Mouse (Mus musculus): ENCODE results near the gene Mmaa.

DNA sequence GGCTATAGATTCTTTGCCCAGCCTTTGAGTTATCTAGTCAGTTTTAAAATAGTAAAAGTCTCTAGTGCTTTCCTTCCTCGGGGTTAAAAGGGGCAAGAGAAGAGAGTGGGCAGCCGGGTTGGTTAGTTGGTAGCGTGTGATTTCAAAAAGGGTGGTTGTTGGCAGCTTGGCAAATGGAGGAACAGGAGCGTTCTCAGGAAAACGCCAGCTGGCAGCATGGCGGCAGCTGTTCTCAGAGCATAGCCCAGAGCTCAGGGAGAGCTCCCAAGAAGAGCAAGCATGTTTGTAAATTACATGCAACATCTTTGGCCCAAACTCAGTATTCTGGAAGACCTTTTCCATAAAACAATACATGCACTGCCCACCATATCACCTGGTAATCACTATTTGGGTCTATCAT is 41.0 kb downstream of the Mmaa start:
- no peak for TF ChIP-seq CHD2 (IDR thresholded peaks at IDR 0.05; ENCODE audit: low read depth, low read length)
- no peak for TF ChIP-seq MAFK (IDR thresholded peaks at IDR 0.05; ENCODE audit: insufficient read depth, low read depth, low read length)
- no peak for TF ChIP-seq ZNF384 (IDR thresholded peaks at IDR 0.05; ENCODE audit: low read depth, low read length)
- TF ChIP-seq ZC3H11A (IDR thresholded peaks at IDR 0.05; ENCODE audit: borderline replicate concordance, low read depth, low read length), result no peak
- TF ChIP-seq HCFC1 (IDR thresholded peaks at IDR 0.05; ENCODE audit: borderline replicate concordance, insufficient read depth, low read length), result no peak
